Mouse (Mus musculus) mature B cell (primary cell): ENCODE results near the gene Apba1.

ENCODE experiments used
- in situ Hi-C: fragments of 300-500 bp; cut with MboI; formaldehyde crosslinking; loops from 2 replicates; pipeline ENCODE4 v1.14.3; 2019

The Apba1 gene

DNA sequence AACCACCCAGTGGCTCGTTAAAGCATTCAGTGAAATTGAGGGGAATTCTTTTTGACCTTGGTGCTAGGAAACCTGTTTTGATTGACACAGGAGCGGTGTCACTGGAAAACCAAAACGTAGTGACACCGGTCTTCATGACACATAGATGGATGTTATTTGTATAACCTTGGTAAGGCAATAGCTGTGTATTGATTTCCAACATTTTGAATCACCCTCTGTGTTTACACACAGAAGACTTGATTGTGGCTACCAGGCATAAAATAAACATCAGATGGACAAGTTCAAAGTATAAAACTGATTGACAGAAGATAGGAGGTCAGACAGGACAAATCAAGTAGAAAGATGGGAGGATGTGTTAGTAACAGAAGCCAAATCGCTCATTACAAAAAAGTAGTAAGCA, 117.1 kb downstream of the Apba1 start:
- in situ Hi-C loops: no loop called here

DNA sequence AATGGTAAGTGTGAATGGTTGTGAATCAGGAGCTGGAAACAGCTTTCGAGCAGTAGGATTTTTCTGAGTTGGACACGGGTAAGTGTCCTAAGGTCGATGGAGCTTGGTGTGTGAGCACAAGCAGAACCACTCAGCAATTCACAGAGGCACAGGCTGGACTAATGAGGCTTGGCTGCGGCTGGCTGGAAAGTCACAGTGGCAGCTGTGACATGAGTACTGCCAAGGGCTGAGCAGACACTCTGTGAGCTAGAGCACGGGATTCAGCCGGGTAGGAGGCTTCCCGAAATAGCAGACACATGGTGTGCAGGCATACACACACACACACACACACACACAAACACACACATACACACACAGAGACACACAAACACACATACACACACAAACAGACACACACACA, 121.2 kb downstream of the Apba1 start:
- in situ Hi-C loops: no loop called here

DNA sequence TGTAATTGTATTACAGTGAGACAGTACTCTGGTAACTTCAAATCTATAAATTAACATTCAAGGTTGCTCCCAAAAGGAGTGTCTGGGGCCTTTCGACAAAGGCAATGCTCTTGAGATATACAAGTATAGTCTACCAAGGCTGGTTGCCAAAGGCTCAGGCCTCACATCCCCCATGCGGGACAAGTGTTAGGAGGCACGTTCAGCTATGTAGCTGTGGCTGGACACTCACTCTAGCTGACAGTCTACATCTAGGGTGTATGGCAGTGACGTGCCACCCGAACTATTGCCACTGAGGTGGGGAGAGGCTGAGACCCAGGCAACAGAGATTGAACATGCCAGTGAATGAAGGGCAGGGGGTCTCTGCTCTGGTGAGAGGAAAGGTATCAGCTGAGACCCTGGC, 127.5 kb downstream of the Apba1 start:
- in situ Hi-C loops: no loop called here

DNA sequence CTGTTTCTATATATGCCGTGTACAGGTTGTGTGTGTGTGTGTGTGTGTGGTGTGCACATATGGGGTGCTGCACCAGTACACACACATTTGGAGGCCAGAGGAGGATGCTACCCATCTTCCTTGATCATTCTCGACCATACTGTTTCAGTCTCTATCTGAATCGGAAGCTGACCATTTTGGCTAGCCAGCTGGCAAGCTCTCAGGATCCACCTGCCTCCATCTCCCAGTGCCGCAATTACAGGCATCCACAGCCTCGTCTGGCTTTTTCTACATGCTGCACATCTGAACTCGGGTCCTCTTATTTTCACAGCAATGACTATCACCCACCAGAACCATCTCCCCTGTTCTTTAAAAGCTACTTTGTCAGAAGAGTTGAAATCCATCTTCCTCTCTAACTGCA, 132.7 kb downstream of the Apba1 start:
- in situ Hi-C loops: no loop called here

DNA sequence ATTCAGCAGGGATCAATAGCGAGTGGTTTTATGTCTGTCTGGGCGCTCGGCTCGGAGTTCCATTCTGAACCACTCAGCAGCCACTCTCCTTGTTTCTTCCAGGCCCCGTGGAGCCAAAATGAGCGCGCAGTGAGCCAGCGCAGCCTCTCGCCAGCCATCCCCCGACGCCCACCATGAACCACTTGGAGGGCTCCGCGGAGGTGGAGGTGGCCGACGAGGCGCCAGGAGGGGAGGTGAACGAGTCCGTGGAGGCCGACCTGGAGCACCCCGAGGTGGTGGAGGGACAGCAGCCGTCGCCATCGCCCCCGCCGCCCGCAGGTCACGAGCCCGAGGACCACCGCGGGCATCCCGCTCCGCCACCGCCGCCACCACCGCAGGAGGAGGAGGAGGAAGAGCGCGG, 133.9 kb downstream of the Apba1 start:
- in situ Hi-C loops: no loop called here

DNA sequence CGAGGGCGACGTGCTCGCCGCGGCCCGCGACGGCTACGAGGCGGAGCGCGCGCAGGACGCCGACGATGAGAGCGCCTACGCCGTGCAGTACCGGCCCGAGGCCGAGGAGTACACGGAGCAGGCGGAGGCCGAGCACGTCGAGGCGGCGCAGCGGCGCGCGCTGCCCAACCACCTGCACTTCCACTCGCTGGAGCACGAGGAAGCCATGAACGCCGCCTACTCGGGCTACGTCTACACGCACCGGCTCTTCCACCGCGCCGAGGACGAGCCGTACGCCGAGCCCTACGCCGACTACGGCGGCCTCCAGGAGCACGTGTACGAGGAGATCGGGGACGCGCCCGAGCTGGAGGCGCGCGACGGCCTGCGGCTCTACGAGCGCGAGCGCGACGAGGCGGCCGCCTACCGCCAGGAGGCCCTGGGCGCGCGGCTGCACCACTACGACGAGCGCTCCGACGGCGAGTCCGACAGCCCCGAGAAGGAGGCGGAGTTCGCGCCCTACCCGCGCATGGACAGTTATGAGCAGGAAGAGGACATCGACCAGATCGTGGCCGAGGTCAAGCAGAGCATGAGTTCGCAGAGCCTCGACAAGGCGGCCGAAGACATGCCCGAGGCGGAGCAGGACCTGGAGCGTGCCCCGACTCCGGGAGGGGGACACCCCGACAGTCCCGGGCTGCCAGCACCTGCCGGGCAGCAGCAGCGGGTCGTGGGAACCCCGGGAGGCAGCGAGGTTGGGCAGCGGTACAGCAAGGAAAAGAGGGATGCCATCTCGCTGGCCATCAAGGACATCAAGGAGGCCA, 134.6 kb downstream of the Apba1 start:
- in situ Hi-C loops: no loop called here

DNA sequence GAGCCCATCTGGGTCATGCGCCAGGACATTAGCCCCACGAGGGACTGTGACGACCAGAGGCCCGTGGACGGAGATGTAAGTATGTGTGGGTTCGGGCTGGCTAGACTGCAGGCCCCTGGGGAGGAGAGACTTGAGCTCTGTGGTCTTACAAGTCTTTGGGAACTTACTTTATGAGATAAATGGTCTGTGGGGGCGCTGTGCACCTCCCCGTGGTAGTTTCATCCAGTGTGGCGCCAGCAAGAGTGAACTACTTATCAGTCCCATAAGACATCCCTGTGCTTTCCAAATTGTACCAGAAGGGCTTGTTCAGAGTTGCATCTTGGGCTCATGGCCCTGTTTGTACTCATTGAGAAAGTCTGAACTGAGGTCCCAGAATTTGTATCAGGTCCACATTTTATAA, 135.3 kb downstream of the Apba1 start:
- in situ Hi-C loops: no loop called here

DNA sequence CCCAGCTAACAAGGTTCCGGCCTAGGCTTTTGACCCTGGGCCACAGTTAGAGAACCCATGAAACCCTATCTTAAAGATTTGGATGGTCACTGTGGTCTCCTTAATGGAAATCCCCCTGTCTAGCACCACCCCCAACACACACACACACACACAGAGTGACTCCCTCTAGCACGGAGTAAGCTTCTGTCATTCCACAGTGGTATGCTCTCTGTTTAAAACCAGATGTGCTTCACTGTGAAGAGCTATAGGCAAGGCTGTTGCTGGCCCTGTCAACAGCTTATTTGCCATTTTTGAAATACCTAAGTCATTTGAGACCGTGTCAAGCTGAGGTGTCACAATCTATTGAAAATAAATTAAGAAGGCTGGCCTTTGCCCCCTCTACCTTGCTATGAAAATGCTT, 136.1 kb downstream of the Apba1 start:
- in situ Hi-C loops: no loop called here

DNA sequence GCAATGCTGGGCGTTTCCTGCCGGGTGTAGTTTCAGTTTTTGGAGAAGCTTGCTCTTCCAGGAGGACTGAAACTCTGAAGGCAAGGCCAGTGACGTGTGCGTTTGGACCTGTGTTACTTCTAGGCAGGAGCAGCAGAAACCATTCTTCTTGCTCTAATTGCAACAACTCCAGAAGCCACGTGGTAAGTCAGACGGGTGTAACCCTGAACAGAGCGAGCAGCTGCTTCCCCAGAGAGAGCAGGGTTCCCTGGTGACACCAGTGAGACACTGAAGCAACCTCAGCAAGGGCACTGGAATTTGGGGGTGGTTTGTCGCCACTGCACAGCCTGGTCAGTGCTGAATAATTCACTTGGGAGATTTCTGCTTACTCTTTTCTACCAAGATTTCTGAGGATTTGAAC, 138.2 kb downstream of the Apba1 start:
- in situ Hi-C loops: no loop called here

DNA sequence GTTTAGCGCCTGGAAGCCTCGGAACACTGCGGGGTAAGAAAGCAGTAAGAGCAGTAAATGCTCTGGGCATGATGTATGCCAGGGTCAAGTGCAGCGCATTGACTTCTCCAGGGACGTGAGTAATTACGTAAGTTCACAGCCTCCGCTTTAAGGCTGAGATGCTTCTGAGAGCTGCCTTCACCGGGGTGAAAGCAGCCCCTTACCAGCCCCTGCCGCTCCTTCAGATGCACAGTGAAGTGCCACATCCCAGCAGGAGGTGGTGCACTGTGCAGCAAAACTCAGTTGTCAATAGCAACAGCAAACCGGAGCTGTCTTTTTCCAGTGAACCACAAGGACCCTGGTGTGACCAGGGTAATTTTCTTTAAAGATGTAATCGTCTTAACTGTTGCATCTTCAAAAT, 139.8 kb downstream of the Apba1 start:
- in situ Hi-C loops: no loop called here

DNA sequence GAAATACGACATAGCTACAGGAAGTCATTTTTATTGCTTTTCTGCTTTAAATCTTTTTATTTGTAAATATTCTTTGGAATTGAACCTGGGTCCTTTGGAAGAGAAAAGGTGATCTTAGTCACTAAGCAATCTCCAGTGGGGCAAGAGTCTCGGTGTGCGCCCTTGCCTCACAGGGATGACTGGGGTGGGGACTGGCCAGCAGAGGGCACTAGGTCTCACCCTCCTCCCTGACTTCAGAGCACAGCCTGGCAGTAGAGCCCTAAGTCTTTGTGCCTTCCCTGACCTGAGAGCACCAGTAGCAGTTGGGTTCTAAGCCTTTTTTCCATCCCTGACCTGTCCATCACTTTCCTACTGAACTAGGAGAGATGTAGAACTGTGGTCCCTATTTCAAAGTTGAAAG, 142.5 kb downstream of the Apba1 start:
- in situ Hi-C loops: no loop called here

DNA sequence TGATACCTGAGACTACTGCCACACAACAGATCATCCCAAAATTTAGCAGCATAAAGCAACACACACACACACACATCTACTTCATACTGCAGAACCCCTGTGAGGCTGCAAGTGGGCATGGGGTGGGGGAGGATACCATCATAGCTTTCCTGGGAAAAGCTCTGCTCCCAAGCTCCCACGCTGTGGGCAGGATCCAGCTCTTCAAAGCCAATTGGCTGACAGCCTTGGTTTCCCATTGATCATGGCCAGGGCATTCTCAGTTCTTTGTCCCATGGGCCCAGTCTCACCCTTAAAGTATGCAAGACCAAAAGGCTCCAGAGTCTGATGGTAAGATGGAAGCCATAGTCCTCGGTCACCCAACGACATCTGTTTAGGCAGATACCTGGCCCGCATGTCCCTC, 143.1 kb downstream of the Apba1 start:
- in situ Hi-C loops: no loop called here

DNA sequence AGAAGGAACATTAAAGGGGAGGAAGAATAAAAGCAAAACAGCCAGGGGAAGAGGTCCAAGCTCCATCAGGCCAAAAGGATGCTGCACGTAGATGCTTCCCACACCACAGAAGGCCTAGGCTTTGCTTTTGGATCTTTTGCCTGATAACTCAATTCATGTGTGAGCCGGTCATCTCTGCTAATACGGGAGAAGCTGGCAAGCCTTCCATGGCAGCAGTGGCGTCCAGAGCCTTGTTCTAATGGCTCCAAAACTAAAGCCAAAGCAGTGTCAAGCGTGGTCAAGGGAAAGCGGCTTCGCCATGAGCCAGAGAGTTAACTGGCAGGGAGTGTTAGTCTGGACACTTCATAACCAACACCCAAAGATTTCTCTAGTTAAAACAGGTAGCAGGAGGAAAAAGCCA, 144.4 kb downstream of the Apba1 start:
- in situ Hi-C loops: no loop called here

DNA sequence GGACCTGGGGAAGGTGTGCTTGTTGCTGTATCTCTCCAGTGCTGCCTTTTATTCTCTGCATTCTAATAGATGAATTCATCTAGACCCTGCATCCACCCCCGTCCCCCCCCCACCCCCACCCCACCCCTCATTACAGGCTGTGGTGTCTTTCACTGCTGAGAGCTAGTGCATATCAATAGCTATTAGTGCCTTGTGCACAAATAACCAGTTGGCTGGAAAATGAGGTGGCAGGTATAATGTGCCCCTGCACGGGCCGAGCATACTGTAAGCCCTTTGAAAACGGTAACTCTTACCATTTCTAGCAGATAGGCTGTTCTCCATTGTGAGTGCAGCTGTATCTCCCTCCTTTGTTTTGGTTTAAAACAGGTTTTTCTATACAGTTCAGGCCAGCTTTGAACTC, 146.2 kb downstream of the Apba1 start:
- in situ Hi-C loops: no loop called here

DNA sequence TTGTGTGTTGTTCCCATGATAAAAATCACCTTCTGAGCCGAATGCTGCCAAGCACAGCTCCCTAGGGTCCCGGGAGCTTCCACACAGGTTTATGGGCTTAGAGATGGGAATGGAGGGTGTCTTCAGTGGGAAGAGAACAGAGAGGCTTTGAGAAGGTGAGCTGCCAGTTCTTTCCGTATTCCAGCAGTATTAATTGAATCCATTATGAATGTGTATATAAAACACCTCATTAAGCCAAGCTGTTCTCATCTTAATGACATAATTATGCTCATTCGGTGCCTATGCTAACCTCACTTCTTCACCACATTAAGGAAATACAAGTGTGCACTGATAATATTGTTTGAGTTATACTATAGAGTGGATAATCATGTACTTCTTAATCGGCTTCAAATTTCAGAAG, 147.1 kb downstream of the Apba1 start:
- in situ Hi-C loops: no loop called here

DNA sequence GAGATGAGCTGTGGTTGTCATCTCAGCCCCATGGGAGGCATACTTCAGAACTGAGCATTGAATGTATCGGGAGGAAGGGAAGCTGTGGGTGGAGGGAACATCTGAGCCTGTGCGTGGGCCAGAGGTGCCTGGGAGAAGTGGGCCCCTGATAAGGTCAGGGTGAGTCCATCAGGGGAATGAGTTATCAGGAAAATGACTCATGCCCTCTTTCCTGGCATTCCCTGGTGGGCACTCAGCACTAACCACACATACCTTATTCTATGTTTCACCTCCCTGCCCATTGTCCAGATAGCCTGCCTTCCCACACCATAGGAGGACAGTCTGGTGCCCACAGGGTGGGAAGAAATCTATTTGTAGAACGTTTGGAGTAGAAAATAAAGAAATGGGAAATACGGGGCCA, 151.7 kb downstream of the Apba1 start:
- in situ Hi-C loops: no loop called here

DNA sequence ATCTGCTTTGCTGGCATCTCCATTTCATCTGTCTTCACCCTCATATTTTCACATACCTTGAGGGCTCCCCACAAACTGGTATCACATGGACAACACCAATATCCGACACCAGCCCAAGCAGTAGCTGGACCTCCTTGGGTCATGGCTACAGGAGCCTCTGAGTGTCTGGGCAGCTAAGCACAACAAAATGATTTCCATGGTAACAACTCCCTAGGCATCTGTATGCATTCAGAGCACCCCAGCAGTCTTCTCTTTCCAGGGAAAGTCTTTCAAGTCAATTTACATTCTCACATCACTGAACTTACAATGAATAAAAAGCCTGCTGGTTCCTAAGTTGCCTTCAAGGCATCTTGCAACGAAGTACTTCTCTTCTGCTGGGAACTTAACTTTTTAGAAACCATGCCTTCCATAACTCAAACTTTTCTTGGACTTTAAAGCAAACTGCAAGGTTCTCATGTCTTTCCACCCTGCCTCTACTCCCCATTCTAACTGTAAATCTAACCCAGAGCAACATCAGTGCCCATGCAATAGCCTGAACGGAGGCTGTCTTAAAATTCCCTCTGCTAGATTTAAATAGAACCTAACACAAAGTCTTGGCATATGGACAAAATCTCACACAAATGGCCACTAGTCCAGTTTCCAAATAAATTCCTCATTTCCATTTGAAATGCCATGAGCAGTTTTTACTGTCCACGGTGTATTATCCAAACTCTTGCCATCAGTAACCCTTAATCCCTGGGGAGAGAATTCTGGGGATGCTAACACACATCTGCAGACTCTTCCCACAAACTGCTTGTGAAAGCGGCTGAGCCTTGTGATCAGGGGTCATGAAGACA, 160.9 kb downstream of the Apba1 start:
- in situ Hi-C loops: no loop called here

DNA sequence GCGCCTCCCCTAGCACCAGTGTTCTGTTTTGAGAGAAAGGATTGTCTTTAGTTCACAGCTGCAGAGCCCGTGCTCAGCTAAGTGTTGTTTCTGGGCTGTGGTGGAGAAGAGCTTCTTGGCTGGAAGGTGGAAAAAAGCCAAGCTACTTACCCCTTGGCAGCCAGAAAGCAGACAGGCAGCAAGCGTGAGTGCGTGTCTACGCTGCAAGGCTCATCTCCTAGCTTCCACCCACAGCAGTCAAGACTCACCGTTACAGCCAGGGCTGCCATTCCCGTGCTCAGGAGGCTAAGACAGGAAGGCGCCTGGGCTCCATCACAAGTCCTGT, 161.5 kb downstream of the Apba1 start:
- in situ Hi-C loops: no loop called here

DNA sequence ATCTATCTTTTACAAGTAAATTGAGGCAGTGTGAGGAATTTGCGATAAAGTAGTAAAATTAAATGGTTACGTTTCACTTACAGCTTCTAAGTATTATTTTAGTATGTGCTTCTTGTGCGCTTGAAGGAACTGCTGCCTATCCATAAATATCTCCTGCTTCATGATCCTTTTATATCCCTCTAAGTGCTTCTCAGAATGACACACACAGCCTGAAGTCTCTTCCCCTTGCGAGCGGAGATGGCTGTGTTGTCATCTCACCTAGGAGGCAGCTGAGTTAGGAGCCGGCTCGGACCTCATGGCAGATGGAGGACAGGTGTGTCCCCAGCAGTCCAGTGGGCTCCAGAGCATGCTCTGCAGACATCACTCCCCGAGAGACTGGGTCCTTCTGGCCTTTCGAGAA, 163.9 kb downstream of the Apba1 start:
- in situ Hi-C loops: no loop called here

DNA sequence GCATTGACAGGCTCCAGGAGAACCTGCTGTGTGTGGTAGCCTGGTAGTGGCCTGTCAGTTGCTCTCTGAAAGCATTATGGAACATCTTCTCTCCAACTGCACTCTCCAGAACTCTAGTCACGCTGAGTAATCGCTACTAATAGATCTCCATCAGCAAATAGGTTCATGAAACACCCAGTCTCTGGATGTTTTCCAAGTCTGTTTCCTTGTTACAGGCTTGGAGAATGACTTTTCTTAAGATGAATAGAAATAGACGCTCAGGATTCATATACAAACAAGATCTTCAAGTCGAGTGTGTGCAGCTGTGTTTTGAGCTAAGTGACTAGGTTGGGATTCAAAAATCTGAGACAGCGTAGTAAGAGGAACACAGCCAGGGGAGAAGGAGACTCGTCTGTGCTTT, 165.4 kb downstream of the Apba1 start:
- in situ Hi-C loops: no loop called here

DNA sequence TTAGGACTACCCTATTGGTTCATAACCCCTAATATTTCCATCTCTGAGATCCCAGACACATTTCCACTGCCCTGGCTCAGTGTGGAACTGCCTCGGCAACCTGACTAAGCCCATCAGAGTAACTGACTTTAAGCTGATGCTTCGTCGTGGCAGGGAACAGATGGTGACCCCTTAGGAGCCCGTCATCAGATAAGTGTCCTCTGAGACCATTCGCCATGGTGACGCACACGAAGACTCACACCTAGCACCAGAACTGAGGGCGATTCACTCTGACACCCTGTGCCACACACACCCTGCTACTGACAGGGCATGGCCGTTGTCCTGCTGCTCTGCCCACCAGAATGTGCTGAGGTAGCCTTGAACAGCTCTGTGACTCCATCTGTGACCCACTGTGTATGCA, 166.1 kb downstream of the Apba1 start:
- in situ Hi-C loops: no loop called here

DNA sequence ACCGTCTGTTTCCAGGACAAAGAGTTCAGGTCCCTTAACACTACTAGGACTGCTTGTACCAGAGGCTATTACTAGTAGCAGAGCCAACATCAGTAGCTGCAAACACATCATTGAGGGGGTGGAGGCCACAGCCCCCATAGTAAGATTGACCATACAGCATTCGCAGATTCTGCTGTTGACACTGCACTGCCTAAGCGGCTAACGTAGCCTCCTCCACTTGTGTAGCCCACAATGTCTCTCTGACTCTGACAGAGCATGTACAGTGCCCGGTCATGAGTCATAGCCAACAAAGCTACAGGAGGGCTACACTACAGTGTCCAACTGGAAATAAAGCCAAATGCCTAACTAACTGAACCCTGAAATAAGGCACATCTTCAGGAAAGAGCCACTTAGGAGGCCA, 166.9 kb downstream of the Apba1 start:
- in situ Hi-C loops: no loop called here

DNA sequence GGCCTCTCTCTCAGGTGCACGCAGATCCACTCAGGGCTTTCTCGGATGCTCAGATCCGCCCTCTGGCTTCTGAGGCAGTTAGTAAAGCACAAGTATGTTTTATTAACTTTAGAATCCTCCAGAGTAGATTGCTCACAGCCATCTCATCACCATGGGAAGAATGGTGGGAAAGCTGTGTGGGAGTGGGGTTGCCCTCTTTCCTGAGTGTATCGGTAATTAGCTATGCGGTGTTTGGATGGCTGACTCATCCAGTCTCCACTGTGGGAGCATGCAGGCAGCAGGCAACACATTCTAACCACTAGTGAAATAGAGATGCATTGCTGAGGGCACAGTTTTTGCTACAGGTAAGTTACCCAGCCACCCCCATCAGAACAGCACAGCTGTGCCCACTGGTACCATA, 172.1 kb downstream of the Apba1 start:
- in situ Hi-C loops: no loop called here
